Mouse (Mus musculus) stomach, postnatal 0 days (tissue): ENCODE data around the gene Kalrn.

ENCODE experiments used
- CTCF ChIP-seq: IDR thresholded peaks from 2 replicates; pipeline ENCODE4 v1.5.1; 2016; ENCODE audit warnings: antibody characterized with exemption, low read depth, mild to moderate bottlenecking, moderate library complexity
- EP300 ChIP-seq: optimal IDR thresholded peaks from 2 replicates; pipeline ENCODE3; 2016; ENCODE audit warnings: antibody characterized with exemption

DNA sequence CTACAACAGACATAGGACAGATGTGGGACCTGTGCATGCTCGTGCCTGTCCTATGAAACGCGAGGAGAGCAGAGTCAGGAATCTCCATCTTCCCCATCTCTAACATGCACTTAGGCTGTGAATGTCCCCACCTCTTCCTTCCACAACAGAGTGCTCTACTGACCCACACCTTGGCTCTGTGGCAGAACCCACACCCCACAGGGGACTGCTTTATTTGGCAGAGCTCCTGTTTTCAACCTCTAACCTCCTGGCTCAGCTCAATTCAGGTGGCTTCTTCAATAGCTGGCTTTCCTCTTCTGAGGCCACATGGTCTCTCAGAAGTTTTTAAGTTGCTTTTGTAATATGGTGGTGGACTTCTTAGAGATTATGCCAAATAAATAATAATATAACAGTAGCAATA lies 567.3 kb downstream of the Kalrn start:
- TF ChIP-seq CTCF (no peak), EP300 (no peak)
